23 mouse cellular contexts compared by ENCODE assay signal in genomic region chr2:115963293-115963835, GRCm38 (mm10).
DNase-seq lines count a peak whose midpoint lies in the region; ATAC-seq lines count a peak whose summit lies in the region.
"Had no signal": no experiment of that assay in that cellular context is flagged by ENCODE, and none has a peak within 500 bp of the region (broad histone marks: within the 10 kb centered on the region; RNA-seq: fewer than 3 reads in every experiment).

No protein-coding gene starts in this region.

- H3K27ac ChIP-seq in heart, embryonic 16.5 days (ENCODE audit: low read length) = peak overlapping the region; percentile 54
- 0 out of 2 replicates have a peak overlapping the region, but pooled peaks have one; percentile 43 for H3K27ac ChIP-seq in midbrain, embryonic 12.5 days (replicated peaks)
- no peak overlapping the region for H3K27ac ChIP-seq in midbrain, embryonic 15.5 days
- H3K27ac ChIP-seq: embryonic facial prominence, embryonic 12.5 days; left cerebral cortex, adult 2 months; limb, embryonic 10.5 days; midbrain, embryonic 13.5 days had no signal

- peak; percentile 32; the same call in 1 of the 2 replicates for ATAC-seq in heart, embryonic 16.5 days (replicated peaks; ENCODE audit: extremely low read depth, insufficient read depth, low FRiP score)
- ATAC-seq in midbrain, embryonic 12.5 days (ENCODE audit: low FRiP score, low read depth) = no peak
- ATAC-seq in midbrain, embryonic 15.5 days (replicated peaks) = no peak
- ATAC-seq: liver, postnatal 0 days; midbrain, embryonic 13.5 days had no signal

- H3K4me2 ChIP-seq in heart, embryonic 16.5 days (ENCODE audit: low read depth, low read length) = peak overlapping the region; percentile 32; the same call in 1 of the 2 replicates
- no peak overlapping the region for H3K4me2 ChIP-seq in midbrain, embryonic 12.5 days (replicated peaks)
- H3K4me2 ChIP-seq in midbrain, embryonic 15.5 days = no peak overlapping the region
- H3K4me2 ChIP-seq: embryonic facial prominence, embryonic 12.5 days; midbrain, embryonic 13.5 days had no signal

- DNase-seq in heart, adult 11 months = peak; percentile 67
- no peak for DNase-seq in heart, adult 9 months (ENCODE audit: low spot score in 2 of 2)
- DNase-seq in heart, adult 18-20 months = no peak
- DNase-seq in telencephalon, adult 2 months (ENCODE audit: low read depth, low spot score) = peak; percentile 31
- DNase-seq in B cell, adult 2 months = no peak
- DNase-seq: adrenal gland, postnatal 14 days; cerebellum, adult 11 months; cerebellum, postnatal 10 days; gastrocnemius, postnatal 10 days; kidney, adult 11 months; kidney, postnatal 25 days; liver, postnatal 0 days; lung, postnatal 10 days; spleen, adult 18-20 months; thymus, postnatal 36 days had no signal

- no peaks in the 10 kb centered on the region for H3K27me3 ChIP-seq in heart, embryonic 16.5 days (ENCODE audit: control insufficient read depth, insufficient read depth, low read length)
- H3K27me3 ChIP-seq in midbrain, embryonic 12.5 days = no peaks in the 10 kb centered on the region
- no peaks in the 10 kb centered on the region for H3K27me3 ChIP-seq in midbrain, embryonic 15.5 days (replicated peaks)
- H3K27me3 ChIP-seq: midbrain, embryonic 13.5 days had no signal

- H3K36me3 ChIP-seq in heart, embryonic 16.5 days (ENCODE audit: control insufficient read depth, insufficient read depth) = no peaks in the 10 kb centered on the region
- H3K36me3 ChIP-seq in midbrain, embryonic 12.5 days = no peaks in the 10 kb centered on the region
- H3K36me3 ChIP-seq in midbrain, embryonic 15.5 days (replicated peaks) = no peaks in the 10 kb centered on the region
- H3K36me3 ChIP-seq: embryonic facial prominence, embryonic 12.5 days; midbrain, embryonic 13.5 days had no signal

- no peak overlapping the region for H3K4me3 ChIP-seq in heart, embryonic 16.5 days (ENCODE audit: low read length)
- no peak overlapping the region for H3K4me3 ChIP-seq in midbrain, embryonic 12.5 days
- H3K4me3 ChIP-seq in midbrain, embryonic 15.5 days = no peak overlapping the region
- H3K4me3 ChIP-seq: embryonic facial prominence, embryonic 12.5 days; erythroblast, embryonic 14.5 days; left cerebral cortex, adult 2 months; limb, embryonic 10.5 days; midbrain, embryonic 13.5 days had no signal

- no peaks in the 10 kb centered on the region for H3K9me3 ChIP-seq in heart, embryonic 16.5 days (replicated peaks; ENCODE audit: control insufficient read depth, low read length)
- H3K9me3 ChIP-seq in midbrain, embryonic 12.5 days = no peaks in the 10 kb centered on the region
- no peaks in the 10 kb centered on the region for H3K9me3 ChIP-seq in midbrain, embryonic 15.5 days
- H3K9me3 ChIP-seq: embryonic facial prominence, embryonic 12.5 days; limb, embryonic 10.5 days; midbrain, embryonic 13.5 days had no signal

- 0 out of 2 replicates have a peak overlapping the region, but pooled peaks have one; percentile 22 for H3K9ac ChIP-seq in heart, embryonic 16.5 days (ENCODE audit: low read length)
- H3K9ac ChIP-seq in midbrain, embryonic 12.5 days (replicated peaks) = no peak overlapping the region
- H3K9ac ChIP-seq in midbrain, embryonic 15.5 days = no peak overlapping the region
- H3K9ac ChIP-seq: embryonic facial prominence, embryonic 12.5 days; liver, postnatal 0 days; midbrain, embryonic 13.5 days had no signal

- WGBS in heart, embryonic 16.5 days = 13% methylated on average over 5 of the region's 5 CpGs
- WGBS in midbrain, embryonic 12.5 days = 35% methylated on average over 5 of the region's 5 CpGs
- 29% methylated on average over 5 of the region's 5 CpGs for WGBS in midbrain, embryonic 15.5 days

- peaks cover 18% of the 10 kb centered on the region for H3K4me1 ChIP-seq in heart, embryonic 16.5 days (ENCODE audit: control insufficient read depth, insufficient read depth, low read length)
- 0 out of 2 replicates have a peak, but pooled peaks cover 2% of the 10 kb centered on the region for H3K4me1 ChIP-seq in midbrain, embryonic 12.5 days
- peaks cover 7% of the 10 kb centered on the region; the same call in 1 of the 2 replicates for H3K4me1 ChIP-seq in midbrain, embryonic 15.5 days

Comparison
In these comparisons a context has a peak if more than half of its experiments do, and no peak if none do; other contexts are left out.
1. DNase-seq: peak in heart, adult 11 months (single experiment) and telencephalon, adult 2 months (single experiment); none in heart, adult 9 months (0 of 2), heart, adult 18-20 months (0 of 2) and B cell, adult 2 months (0 of 2).